Mouse (Mus musculus) brain, embryonic 18.5 days (tissue): ENCODE measurements around the gene Mpp3.

Experiments used
- DNase-seq: peaks from one replicate; pipeline ENCODE4 v3.0.0-alpha.2; 2012; ENCODE audit warnings: low read depth, low spot score

Mpp3 gene

DNA sequence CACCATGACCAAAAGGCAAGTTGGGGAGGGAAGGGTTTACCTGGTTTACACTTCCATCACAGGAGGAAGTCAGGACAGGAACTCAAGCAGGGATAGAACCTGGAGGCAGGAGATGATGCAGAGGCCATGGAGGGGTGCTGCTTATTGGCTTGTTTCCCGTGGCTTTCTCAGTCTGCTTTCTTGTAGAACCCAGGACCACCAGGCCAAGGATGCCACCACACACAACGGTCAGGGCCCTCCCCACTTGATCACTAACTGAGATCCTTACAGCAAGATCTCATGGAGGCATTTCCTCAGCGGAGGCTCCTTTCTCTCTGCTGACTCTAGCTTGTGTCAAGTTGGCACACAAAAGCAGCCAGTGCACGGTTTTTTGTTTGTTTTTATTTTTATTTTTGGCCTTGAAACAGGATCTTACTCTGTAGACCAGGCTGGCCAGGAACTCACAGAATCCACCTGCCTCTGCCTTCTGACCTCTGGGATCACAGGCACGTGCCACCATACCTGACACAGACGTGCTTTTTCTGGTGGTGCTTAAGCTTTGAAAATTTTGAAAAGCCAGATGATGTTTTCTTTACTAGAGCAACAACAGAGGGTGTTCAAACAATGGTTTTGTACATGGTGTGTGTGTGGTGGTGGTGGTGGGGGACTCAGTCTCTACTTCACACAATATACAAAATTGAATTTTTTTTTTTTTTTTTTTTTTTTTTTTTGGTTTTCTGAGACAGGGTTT, at the start of gene Mpp3:
Gene Mpp3 (minus strand): TSS at position 375 of the 730 bp plus-strand sequence.
- no peak for DNase-seq

DNA sequence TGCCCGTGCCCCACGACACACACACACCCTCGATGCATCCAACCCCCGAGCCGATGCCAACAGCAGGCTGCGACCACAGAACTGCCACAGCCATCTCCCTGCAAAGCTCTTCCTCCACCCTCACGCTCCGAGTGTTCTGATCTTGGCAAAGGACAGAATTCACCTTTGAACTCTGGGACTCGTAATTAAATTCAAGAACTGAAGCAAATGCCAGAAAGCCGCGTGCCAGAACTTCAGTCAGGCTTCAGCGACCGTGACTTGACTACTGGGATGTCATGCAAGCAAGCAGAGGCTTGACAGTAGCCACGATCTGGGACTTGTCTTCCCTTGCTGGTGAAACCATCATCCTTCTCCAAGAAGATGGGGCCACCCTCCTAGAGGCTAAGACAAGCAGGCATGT, 45.5 kb upstream of the Mpp3 start:
- DNase-seq: no peak

GRCm38 (mm10) chr11:102072729-102073128, 44.5 kb upstream of the Mpp3 start:
- DNase-seq: no peak

GRCm38 (mm10) chr11:102070426-102070825, 42.2 kb upstream of the Mpp3 start:
- DNase-seq: no peak

- no peak for DNase-seq
These were observed 41.4 kb upstream of the Mpp3 start for GRCm38 (mm10) chr11:102069633-102070032.

- DNase-seq: no peak
These were observed 40.7 kb upstream of the Mpp3 start for GRCm38 (mm10) chr11:102068969-102069368.

DNA sequence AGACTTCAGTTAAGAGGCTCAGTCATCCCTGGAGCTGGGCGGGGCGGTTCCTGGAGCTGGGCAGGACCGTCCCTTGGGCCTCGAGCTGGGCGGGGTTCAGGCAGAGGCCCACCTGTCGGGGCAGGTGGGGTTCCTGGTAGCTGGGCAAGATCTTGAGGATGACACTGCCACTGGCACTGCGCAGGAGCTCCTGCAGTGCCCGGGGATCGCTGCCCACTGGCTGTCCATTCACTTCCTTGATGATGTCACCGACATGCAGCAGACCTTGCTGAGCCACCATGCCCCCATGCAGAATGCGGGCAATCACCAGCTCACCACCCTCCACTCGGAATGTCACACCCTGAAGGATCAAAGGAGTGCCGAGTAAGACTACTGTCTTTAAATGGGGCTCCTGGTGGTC, 34.8 kb upstream of the Mpp3 start:
- no peak for DNase-seq

DNA sequence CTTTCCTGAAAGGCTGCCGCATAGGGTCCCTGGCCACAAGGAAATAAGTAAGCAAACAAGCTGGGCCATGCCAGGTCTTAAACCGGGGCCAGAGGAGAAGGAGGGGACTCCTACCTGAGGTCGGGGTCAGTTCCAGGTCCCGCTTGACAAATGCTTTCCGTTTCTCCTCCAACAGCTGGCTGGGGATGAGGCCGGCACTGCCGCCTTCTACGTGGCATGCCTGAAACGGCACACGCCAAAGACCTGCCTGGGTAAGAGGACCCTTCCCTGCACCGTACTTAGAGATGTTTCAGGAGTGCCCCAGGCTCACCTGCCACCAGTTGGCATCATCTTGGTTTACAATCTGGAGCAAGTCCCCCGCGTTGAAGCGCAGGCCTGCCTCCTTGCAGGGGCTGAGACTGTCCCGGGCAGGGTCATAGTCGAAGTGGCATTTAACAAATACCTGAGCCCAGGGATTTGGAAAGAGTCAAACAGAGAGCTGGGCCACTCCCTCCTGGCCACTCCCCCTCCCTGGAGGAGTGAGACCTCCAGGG, 33.7 kb upstream of the Mpp3 start:
- DNase-seq: no peak

DNA sequence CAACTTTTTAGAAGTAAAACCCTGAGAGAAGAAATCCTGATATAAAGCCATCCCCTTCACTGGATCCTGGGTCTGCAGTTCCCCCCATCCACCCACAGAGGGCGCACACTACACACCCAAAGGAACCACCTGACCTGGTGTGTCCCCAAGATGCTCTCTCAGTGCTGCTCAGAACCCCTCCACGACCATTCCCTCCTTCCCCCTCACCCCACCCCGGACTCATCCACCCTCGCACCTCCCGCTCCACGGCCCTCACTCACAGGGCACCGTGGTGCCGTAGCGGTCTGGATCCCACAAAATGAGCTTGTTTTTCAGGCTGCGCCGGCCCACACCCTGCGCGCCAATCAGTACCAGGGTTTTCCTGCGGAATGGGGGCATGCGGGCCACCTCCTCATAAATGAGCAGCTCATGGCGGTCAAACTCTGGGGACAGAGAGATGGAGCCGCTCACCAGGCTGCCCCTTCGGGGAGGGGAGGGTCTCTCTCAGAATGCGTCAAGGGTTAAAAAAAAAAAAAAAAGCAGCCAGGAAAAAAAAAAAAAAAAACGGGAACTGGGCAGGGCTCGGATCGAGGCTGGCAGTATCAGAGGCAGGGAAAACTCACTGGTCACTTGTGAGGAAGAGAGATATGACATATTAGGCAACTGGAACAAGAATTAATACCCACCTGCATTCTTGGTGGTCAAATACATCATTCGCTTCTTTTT, 33.1 kb upstream of the Mpp3 start:
- no peak for DNase-seq

DNA sequence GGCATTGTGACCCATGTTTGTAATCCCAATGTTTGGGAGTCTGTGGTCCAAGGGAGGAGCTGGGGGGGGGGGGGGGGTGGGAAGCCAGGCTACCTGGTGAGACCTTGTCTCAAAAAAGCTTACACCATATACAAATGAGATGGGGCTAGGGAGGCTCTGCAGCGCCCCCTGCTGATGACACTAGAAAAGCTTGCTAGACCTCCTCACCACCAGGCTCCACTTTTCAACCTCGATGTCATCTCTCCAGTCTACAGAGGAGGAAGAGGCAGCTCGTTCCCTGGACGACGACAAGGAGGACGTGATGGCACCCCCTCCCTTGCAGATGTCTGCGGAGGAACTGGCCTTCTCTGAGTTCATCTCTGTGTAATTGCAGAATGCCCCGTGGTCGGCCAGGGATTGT, 25.6 kb upstream of the Mpp3 start:
- no peak for DNase-seq

DNA sequence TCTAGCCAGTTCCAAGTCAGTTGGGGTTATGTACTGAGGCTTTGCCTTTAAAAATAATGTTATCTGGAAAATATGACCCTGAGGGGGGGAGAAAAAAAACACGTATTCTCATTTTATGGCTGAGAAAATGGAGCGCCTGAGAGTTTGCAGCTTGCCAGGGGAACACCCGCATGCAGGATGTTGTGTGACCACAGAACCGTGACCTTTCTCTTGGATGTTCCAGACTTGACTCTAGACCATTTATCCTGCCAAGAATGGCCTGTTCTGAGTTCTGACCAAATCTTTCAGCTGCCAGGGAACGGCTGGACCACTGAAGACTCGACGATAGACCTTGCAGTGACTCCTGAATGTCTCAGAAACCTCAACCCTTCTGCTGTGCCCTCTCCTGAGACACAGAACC, 24.9 kb upstream of the Mpp3 start:
- DNase-seq: no peak

GRCm38 (mm10) chr11:102052697-102053096, 24.4 kb upstream of the Mpp3 start:
- DNase-seq: no peak

DNA sequence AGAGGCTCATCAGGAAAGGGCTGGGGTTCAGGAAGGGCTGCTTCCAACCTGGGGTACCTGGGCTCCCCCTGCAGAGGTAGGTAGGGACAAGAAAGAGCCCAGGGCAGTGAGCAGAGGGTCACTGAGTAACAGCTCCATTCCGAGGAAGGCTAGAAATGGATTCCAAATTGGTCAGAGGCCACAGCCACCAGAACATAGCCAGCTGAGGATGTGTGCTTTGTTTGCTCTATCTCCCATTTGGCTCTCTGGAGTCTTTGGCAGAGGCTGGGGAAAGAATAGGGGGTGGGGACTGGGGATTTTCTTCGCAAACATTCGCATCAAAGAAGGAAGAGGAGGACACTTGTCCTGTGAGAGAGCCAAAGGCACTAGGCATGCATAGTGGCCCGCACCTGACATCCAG, 23.7 kb upstream of the Mpp3 start:
- no peak for DNase-seq

GRCm38 (mm10) chr11:102051541-102051940, 23.3 kb upstream of the Mpp3 start:
- DNase-seq: no peak

GRCm38 (mm10) chr11:102049875-102050482, 21.7 kb upstream of the Mpp3 start:
- no peak for DNase-seq

GRCm38 (mm10) chr11:102046607-102047006, 18.3 kb upstream of the Mpp3 start:
- no peak for DNase-seq

GRCm38 (mm10) chr11:102044691-102045212, 16.5 kb upstream of the Mpp3 start:
- DNase-seq: no peak

DNA sequence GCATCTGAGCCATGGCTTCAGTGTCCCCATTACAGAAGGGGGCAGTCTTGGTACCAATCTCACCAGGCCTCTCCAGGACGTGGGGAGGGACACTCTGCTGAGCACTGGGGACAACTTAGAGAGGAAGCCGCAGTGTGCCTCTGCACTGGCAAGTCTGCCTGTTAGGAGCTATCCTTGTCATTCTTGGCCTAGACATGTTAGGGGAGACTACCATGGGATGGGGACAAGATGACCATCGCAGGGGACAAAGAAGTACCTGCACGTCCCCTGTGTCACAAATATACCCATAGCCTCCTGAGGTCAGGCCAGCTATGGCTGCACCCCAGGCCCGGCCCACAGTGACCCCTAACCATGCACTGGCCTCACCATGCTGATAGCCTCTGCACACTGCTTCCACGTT, 15.1 kb upstream of the Mpp3 start:
- DNase-seq: no peak

DNA sequence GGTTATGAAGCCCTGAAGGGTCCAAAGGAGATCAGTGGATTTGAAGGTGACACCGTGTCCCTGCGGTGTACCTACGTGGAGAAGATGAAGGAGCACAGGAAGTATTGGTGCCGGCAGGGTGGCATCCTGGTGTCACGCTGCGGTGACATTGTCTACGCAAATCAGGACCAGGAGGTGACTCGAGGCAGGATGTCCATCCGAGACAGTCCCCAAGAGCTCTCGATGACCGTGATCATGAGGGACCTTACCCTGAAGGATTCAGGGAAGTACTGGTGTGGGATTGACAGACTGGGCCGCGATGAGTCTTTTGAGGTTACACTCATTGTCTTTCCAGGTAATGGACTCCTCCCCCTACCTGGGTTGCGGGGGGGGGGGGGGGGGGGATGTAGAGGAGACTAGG, 14.7 kb upstream of the Mpp3 start:
- no peak for DNase-seq

DNA sequence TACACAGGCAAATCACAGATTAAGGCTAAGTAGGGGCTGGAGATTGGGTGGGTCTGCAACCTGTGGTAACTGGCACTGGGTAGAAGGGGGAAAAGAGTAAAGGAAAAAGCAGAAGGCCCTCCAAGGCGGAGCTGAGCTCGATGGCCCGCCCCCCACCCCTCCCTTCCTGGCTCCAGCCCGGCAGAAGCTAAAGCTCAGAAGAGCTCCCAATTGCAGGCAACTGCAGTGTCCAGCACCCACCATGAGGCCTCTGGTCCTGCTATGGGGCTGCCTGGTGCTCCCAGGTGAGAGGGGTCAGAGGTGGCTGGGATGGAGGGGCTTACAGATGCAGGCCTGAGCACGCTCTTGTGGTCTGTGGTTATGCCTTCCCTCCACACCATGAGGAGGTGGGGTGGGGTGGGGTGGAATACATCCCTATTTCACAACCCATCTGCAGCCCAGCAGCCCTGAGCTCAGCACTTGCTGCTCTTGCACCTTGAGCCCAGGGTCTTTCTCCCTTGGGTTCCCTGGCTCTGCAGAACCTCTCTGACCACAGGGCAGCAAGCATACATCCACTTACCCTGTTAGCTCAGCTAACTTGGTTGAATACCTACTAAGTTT, 13.2 kb upstream of the Mpp3 start, which contains the start of gene Cd300lg:
Gene Cd300lg (plus strand): TSS at position 160 of the 600 bp plus-strand sequence.
- DNase-seq: no peak

DNA sequence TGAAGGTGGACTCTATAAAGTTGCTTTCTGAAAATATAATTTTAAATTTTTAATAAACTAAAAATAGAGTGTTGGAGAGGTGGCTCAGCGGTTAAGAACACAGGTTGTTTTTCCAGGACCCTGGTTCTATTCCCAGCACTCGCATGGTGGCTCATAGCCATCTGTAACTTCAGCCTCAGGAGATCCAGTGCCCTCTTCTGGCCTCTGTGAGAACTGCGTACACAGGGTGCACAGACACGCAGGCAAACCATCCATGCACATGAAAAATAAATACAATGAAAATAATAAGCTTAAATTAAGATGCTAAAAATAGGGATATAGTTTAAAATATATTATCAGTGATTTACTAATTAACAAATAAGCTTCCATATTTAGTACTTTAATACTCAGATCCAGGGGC, 12.4 kb upstream of the Mpp3 start:
- DNase-seq: no peak

GRCm38 (mm10) chr11:102040138-102040524, 11.9 kb upstream of the Mpp3 start:
- DNase-seq: no peak
